Mouse (Mus musculus): ENCODE measurements at regions not wholly inside any gene's neighbourhood (a gene's known extent, or its start where the extent isn't known, plus 50 kb on each side); places are given as distances from the start of the nearest gene placed in this dataset.

GRCm38 (mm10) chr8:46411877-46412625 lies 58.8 kb upstream of the Acsl1 start:
- no peak for DNase-seq (ENCODE audit: low spot score in 2 of 2)

GRCm38 (mm10) chr8:46413349-46414024 lies 57.4 kb upstream of the Acsl1 start:
- no peak for DNase-seq (ENCODE audit: low spot score in 2 of 2)

- DNase-seq (ENCODE audit: low spot score in 2 of 2) = no peak
Observed at GRCm38 (mm10) chr8:46414874-46415273, 56.0 kb upstream of the Acsl1 start.

GRCm38 (mm10) chr8:46419402-46419801 lies 51.4 kb upstream of the Acsl1 start:
- DNase-seq (ENCODE audit: low spot score in 2 of 2) = no peak

GRCm38 (mm10) chr8:46420476-46420875 lies 50.4 kb upstream of the Acsl1 start:
- no peak for DNase-seq (ENCODE audit: low spot score in 2 of 2)

Data from layer of hippocampus, adult 18-20 months (tissue).